Mouse (Mus musculus): ENCODE data around the gene Tspan5. TPM values are rescaled to one million over a fixed set of nuclear protein-coding genes. Genes with fewer than 3 reads are reported as not detected.

The Tspan5 gene
- polyA plus RNA-seq, 1 experiment from 2014 or later, result 20.9 TPM

GRCm38 (mm10) chr3:138814457-138814856 lies 72.5 kb downstream of the Tspan5 start:
- no peak for ATAC-seq (replicated peaks; ENCODE audit: low FRiP score, low TSS enrichment, low read depth)
- no peak for DNase-seq (ENCODE audit: low spot score)
- Histone ChIP-seq H3K27me3 (replicated peaks; ENCODE audit: control insufficient read depth, insufficient read depth, low read length) (no peaks in the 10 kb centered on the region), H3K4me1 (replicated peaks; ENCODE audit: control insufficient read depth, insufficient read depth, low read length) (no peaks in the 10 kb centered on the region), H3K4me2 (ENCODE audit: low read length) (no peak overlapping the region), H3K9me3 (ENCODE audit: control insufficient read depth, low read length) (no peaks in the 10 kb centered on the region), H3K4me3 (ENCODE audit: low read depth, low read length) (no peak overlapping the region), H3K9ac (ENCODE audit: low read length) (no peak overlapping the region), H3K36me3 (ENCODE audit: control insufficient read depth, insufficient read depth, low read length) (no peaks in the 10 kb centered on the region), H3K27ac (ENCODE audit: low read depth) (no peak overlapping the region)
- 64% methylated on average over 5 of the region's 5 CpGs for WGBS

- Histone ChIP-seq H3K9ac (ENCODE audit: low read length) (no peak overlapping the region), H3K9me3 (ENCODE audit: control insufficient read depth, low read length) (no peaks in the 10 kb centered on the region), H3K4me1 (replicated peaks; ENCODE audit: control insufficient read depth, insufficient read depth, low read length) (no peaks in the 10 kb centered on the region), H3K27ac (ENCODE audit: low read depth) (no peak overlapping the region), H3K4me3 (ENCODE audit: low read depth, low read length) (no peak overlapping the region), H3K36me3 (ENCODE audit: control insufficient read depth, insufficient read depth, low read length) (no peaks in the 10 kb centered on the region), H3K4me2 (ENCODE audit: low read length) (no peak overlapping the region), H3K27me3 (replicated peaks; ENCODE audit: control insufficient read depth, insufficient read depth, low read length) (no peaks in the 10 kb centered on the region)
- 81% methylated on average over 7 of the region's 7 CpGs for WGBS
- no peak for DNase-seq (ENCODE audit: low spot score)
- no peak for ATAC-seq (replicated peaks; ENCODE audit: low FRiP score, low TSS enrichment, low read depth)
Observed at GRCm38 (mm10) chr3:138815127-138815837, 73.3 kb downstream of the Tspan5 start.

GRCm38 (mm10) chr3:138816888-138817656 lies 75.1 kb downstream of the Tspan5 start:
- Histone ChIP-seq H3K4me1 (replicated peaks; ENCODE audit: control insufficient read depth, insufficient read depth, low read length) (peaks cover 5% of the 10 kb centered on the region; the same call in 1 of the 2 replicates), H3K9me3 (ENCODE audit: control insufficient read depth, low read length) (no peaks in the 10 kb centered on the region), H3K36me3 (ENCODE audit: control insufficient read depth, insufficient read depth, low read length) (no peaks in the 10 kb centered on the region), H3K9ac (ENCODE audit: low read length) (no peak overlapping the region), H3K4me2 (ENCODE audit: low read length) (no peak overlapping the region), H3K27me3 (replicated peaks; ENCODE audit: control insufficient read depth, insufficient read depth, low read length) (no peaks in the 10 kb centered on the region), H3K27ac (ENCODE audit: low read depth) (no peak overlapping the region), H3K4me3 (ENCODE audit: low read depth, low read length) (no peak overlapping the region)
- WGBS, result 65% methylated on average over 5 of the region's 5 CpGs
- ATAC-seq (replicated peaks; ENCODE audit: low FRiP score, low TSS enrichment, low read depth) (no peak), DNase-seq (ENCODE audit: low spot score) (no peak)

GRCm38 (mm10) chr3:138819862-138820261 lies 77.9 kb downstream of the Tspan5 start:
- Histone ChIP-seq H3K36me3 (ENCODE audit: control insufficient read depth, insufficient read depth, low read length) (no peaks in the 10 kb centered on the region), H3K9me3 (ENCODE audit: control insufficient read depth, low read length) (no peaks in the 10 kb centered on the region), H3K4me1 (replicated peaks; ENCODE audit: control insufficient read depth, insufficient read depth, low read length) (peaks cover 8% of the 10 kb centered on the region; the same call in 1 of the 2 replicates), H3K4me2 (ENCODE audit: low read length) (no peak overlapping the region), H3K9ac (ENCODE audit: low read length) (no peak overlapping the region), H3K4me3 (ENCODE audit: low read depth, low read length) (no peak overlapping the region), H3K27me3 (replicated peaks; ENCODE audit: control insufficient read depth, insufficient read depth, low read length) (no peaks in the 10 kb centered on the region), H3K27ac (ENCODE audit: low read depth) (no peak overlapping the region)
- DNase-seq (ENCODE audit: low spot score) (no peak), ATAC-seq (replicated peaks; ENCODE audit: low FRiP score, low TSS enrichment, low read depth) (no peak)
- WGBS, result 80% methylated on average over 6 of the region's 6 CpGs

- Histone ChIP-seq H3K36me3 (ENCODE audit: control insufficient read depth, insufficient read depth, low read length) (no peaks in the 10 kb centered on the region), H3K27me3 (replicated peaks; ENCODE audit: control insufficient read depth, insufficient read depth, low read length) (no peaks in the 10 kb centered on the region), H3K27ac (ENCODE audit: low read depth) (no peak overlapping the region), H3K4me1 (replicated peaks; ENCODE audit: control insufficient read depth, insufficient read depth, low read length) (peaks cover 8% of the 10 kb centered on the region; the same call in 1 of the 2 replicates), H3K4me2 (ENCODE audit: low read length) (no peak overlapping the region), H3K9ac (ENCODE audit: low read length) (no peak overlapping the region), H3K9me3 (ENCODE audit: control insufficient read depth, low read length) (no peaks in the 10 kb centered on the region), H3K4me3 (ENCODE audit: low read depth, low read length) (no peak overlapping the region)
- WGBS, result 78% methylated on average over 5 of the region's 5 CpGs
- ATAC-seq (replicated peaks; ENCODE audit: low FRiP score, low TSS enrichment, low read depth) (no peak), DNase-seq (ENCODE audit: low spot score) (no peak)
Observed at GRCm38 (mm10) chr3:138820296-138820695, 78.3 kb downstream of the Tspan5 start.

- WGBS, result 36% methylated on average over 5 of the region's 5 CpGs
- Histone ChIP-seq H3K4me2 (ENCODE audit: low read length) (no peak overlapping the region), H3K4me3 (ENCODE audit: low read depth, low read length) (no peak overlapping the region), H3K27ac (ENCODE audit: low read depth) (no peak overlapping the region), H3K9me3 (ENCODE audit: control insufficient read depth, low read length) (no peaks in the 10 kb centered on the region), H3K4me1 (replicated peaks; ENCODE audit: control insufficient read depth, insufficient read depth, low read length) (peaks cover 8% of the 10 kb centered on the region; the same call in 1 of the 2 replicates), H3K9ac (ENCODE audit: low read length) (no peak overlapping the region), H3K36me3 (ENCODE audit: control insufficient read depth, insufficient read depth, low read length) (no peaks in the 10 kb centered on the region), H3K27me3 (replicated peaks; ENCODE audit: control insufficient read depth, insufficient read depth, low read length) (no peaks in the 10 kb centered on the region)
- no peak for DNase-seq (ENCODE audit: low spot score)
- no peak for ATAC-seq (replicated peaks; ENCODE audit: low FRiP score, low TSS enrichment, low read depth)
Observed at GRCm38 (mm10) chr3:138821886-138822445, 80.0 kb downstream of the Tspan5 start.

GRCm38 (mm10) chr3:138823857-138824256 lies 81.9 kb downstream of the Tspan5 start:
- no peak for DNase-seq (ENCODE audit: low spot score)
- no peak for ATAC-seq (replicated peaks; ENCODE audit: low FRiP score, low TSS enrichment, low read depth)
- peaks cover 8% of the 10 kb centered on the region; the same call in 1 of the 2 replicates for H3K4me1 ChIP-seq (replicated peaks; ENCODE audit: control insufficient read depth, insufficient read depth, low read length)
- 85% methylated on average over 9 of the region's 9 CpGs for WGBS
- H3K4me3 ChIP-seq (ENCODE audit: low read depth, low read length), result no peak overlapping the region
- no peak overlapping the region for H3K4me2 ChIP-seq (ENCODE audit: low read length)
- no peak overlapping the region for H3K27ac ChIP-seq (ENCODE audit: low read depth)
- no peaks in the 10 kb centered on the region; the same call in 1 of the 2 replicates for H3K9me3 ChIP-seq (ENCODE audit: control insufficient read depth, low read length)
- H3K9ac ChIP-seq (ENCODE audit: low read length), result no peak overlapping the region
- H3K36me3 ChIP-seq (ENCODE audit: control insufficient read depth, insufficient read depth, low read length), result no peaks in the 10 kb centered on the region
- no peaks in the 10 kb centered on the region for H3K27me3 ChIP-seq (replicated peaks; ENCODE audit: control insufficient read depth, insufficient read depth, low read length)

- ATAC-seq (replicated peaks; ENCODE audit: low FRiP score, low TSS enrichment, low read depth) (no peak), DNase-seq (ENCODE audit: low spot score) (no peak)
- no peak overlapping the region for H3K27ac ChIP-seq (ENCODE audit: low read depth)
- no peaks in the 10 kb centered on the region for H3K36me3 ChIP-seq (ENCODE audit: control insufficient read depth, insufficient read depth, low read length)
- H3K27me3 ChIP-seq (replicated peaks; ENCODE audit: control insufficient read depth, insufficient read depth, low read length), result no peaks in the 10 kb centered on the region
- H3K4me3 ChIP-seq (ENCODE audit: low read depth, low read length), result no peak overlapping the region
- H3K9ac ChIP-seq (ENCODE audit: low read length), result no peak overlapping the region
- no peaks in the 10 kb centered on the region; the same call in 1 of the 2 replicates for H3K9me3 ChIP-seq (ENCODE audit: control insufficient read depth, low read length)
- WGBS, result 86% methylated on average over 6 of the region's 6 CpGs
- peaks cover 8% of the 10 kb centered on the region; the same call in 1 of the 2 replicates for H3K4me1 ChIP-seq (replicated peaks; ENCODE audit: control insufficient read depth, insufficient read depth, low read length)
- H3K4me2 ChIP-seq (ENCODE audit: low read length), result no peak overlapping the region
Observed at GRCm38 (mm10) chr3:138825296-138825695, 83.3 kb downstream of the Tspan5 start.
